Mouse (Mus musculus) MEL (cell line): ENCODE data around the gene Gm826. TPM values are rescaled to one million over a fixed set of nuclear protein-coding genes. Genes with fewer than 3 reads are reported as not detected.

Experiments
- DNase-seq: peaks from one replicate; pipeline ENCODE4 v3.0.0; 2011; ENCODE audit warnings: low read depth, low spot score
- H3K27ac ChIP-seq: 2 replicates; pipeline ENCODE4 v1.5.1; 2012; ENCODE audit warnings: low read depth, mild to moderate bottlenecking, control low read depth, low read length, moderate library complexity; ENCODE audit not compliant: control insufficient read depth
- H3K27me3 ChIP-seq, 2 experiments: fragments of 150-350 bp in 1 of 2; sonication (generic) in 1 of 2; 2 replicates each; pipeline ENCODE4 v1.6.1; 2012; ENCODE audit warnings: low read length in 2 of 2, mild to moderate bottlenecking in 2 of 2, improper control_type of control experiment in 1 of 2, moderate library complexity in 1 of 2; ENCODE audit not compliant: insufficient read depth in 2 of 2, control insufficient read depth in 1 of 2
- H3K36me3 ChIP-seq, 2 experiments: 2 replicates each; pipeline ENCODE4 v1.6.1; 2012 to 2014; ENCODE audit warnings: low read length in 2 of 2, improper control_type of control experiment in 1 of 2, inconsistent platforms in 1 of 2, mild to moderate bottlenecking in 1 of 2; ENCODE audit not compliant: insufficient read depth in 2 of 2, control insufficient read depth in 1 of 2
- H3K4me1 ChIP-seq, 2 experiments: fragments of 150-350 bp in 1 of 2; sonication (generic) in 1 of 2; 2 replicates each; pipeline ENCODE4 v1.6.1; 2012; ENCODE audit warnings: low read length in 2 of 2, improper control_type of control experiment in 1 of 2, mild to moderate bottlenecking in 1 of 2; ENCODE audit not compliant: insufficient read depth in 2 of 2, control insufficient read depth in 1 of 2
- H3K4me3 ChIP-seq, 2 experiments: fragments of 150-350 bp in 1 of 2; sonication (generic) in 1 of 2; 2 replicates each; pipeline ENCODE4 v1.5.1; 2012; ENCODE audit warnings: low read depth in 2 of 2, low read length in 2 of 2, mild to moderate bottlenecking in 2 of 2, moderate library complexity in 2 of 2, control low read depth in 1 of 2, improper control_type of control experiment in 1 of 2; ENCODE audit not compliant: control insufficient read depth in 1 of 2, insufficient read depth in 1 of 2
- H3K79me2 ChIP-seq: 2 replicates; pipeline ENCODE4 v1.6.1; 2012; ENCODE audit warnings: mild to moderate bottlenecking, low read length, moderate library complexity; ENCODE audit not compliant: control insufficient read depth, poor library complexity, insufficient read depth
- H3K9ac ChIP-seq: 2 replicates; pipeline ENCODE4 v1.6.1; 2012; ENCODE audit warnings: low read depth, mild to moderate bottlenecking, control low read depth, low read length, moderate library complexity; ENCODE audit not compliant: control insufficient read depth, poor library complexity, severe bottlenecking
- H3K9me3 ChIP-seq: fragments of 150-350 bp; sonication (generic); replicated peaks from 2 replicates; pipeline ENCODE4 v1.6.1; 2012; ENCODE audit warnings: mild to moderate bottlenecking, low read length, improper control_type of control experiment, moderate library complexity; ENCODE audit not compliant: insufficient read depth
- CTCF ChIP-seq, 3 experiments: IDR thresholded peaks in 2 of 3; conservative IDR thresholded peaks in 1 of 3; 2 replicates each; pipeline ENCODE4 v1.5.1; 2011 to 2012; ENCODE audit warnings: low read length in 3 of 3, low read depth in 2 of 3, mild to moderate bottlenecking in 2 of 3, improper control_type of control experiment in 1 of 3, inconsistent platforms in 1 of 3, mixed read lengths in 1 of 3, moderate library complexity in 1 of 3; ENCODE audit not compliant: control insufficient read depth in 1 of 3, insufficient read depth in 1 of 3, poor library complexity in 1 of 3, severe bottlenecking in 1 of 3
- E2F4 ChIP-seq: IDR thresholded peaks from 2 replicates; pipeline ENCODE4 v1.6.1; 2011; ENCODE audit warnings: low read depth, low read length, improper control_type of control experiment, borderline replicate concordance
- ELF1 ChIP-seq: IDR thresholded peaks from 2 replicates; pipeline ENCODE4 v1.6.1; 2014; ENCODE audit warnings: low read depth, mild to moderate bottlenecking, inconsistent platforms, low read length, improper control_type of control experiment, moderate library complexity
- HCFC1 ChIP-seq: IDR thresholded peaks from 2 replicates; pipeline ENCODE4 v1.6.1; 2012; ENCODE audit warnings: low read depth, mild to moderate bottlenecking, inconsistent platforms, low read length, improper control_type of control experiment, moderate library complexity
- JUND ChIP-seq: IDR thresholded peaks from 2 replicates; pipeline ENCODE4 v1.6.1; 2011; ENCODE audit warnings: low read depth, mild to moderate bottlenecking, improper control_type of control experiment, low read length
- MAZ ChIP-seq: IDR thresholded peaks from 2 replicates; pipeline ENCODE4 v1.6.1; 2012; ENCODE audit warnings: low read depth, mild to moderate bottlenecking, inconsistent platforms, low read length, improper control_type of control experiment
- MYC ChIP-seq: IDR thresholded peaks from 2 replicates; pipeline ENCODE4 v1.6.1; 2011; ENCODE audit warnings: low read depth, mild to moderate bottlenecking, low read length, improper control_type of control experiment, moderate library complexity
- NRF1 ChIP-seq: IDR thresholded peaks from 2 replicates; pipeline ENCODE4 v1.6.1; 2014; ENCODE audit warnings: low read depth, mild to moderate bottlenecking, inconsistent platforms, low read length, improper control_type of control experiment, moderate library complexity; ENCODE audit not compliant: poor library complexity, insufficient read depth, severe bottlenecking
- RAD21 ChIP-seq: IDR thresholded peaks from 2 replicates; pipeline ENCODE4 v1.6.1; 2011; ENCODE audit warnings: mild to moderate bottlenecking, low read depth, low read length, improper control_type of control experiment
- UBTF ChIP-seq: IDR thresholded peaks from 2 replicates; pipeline ENCODE4 v1.6.1; 2012; ENCODE audit warnings: low read depth, mild to moderate bottlenecking, inconsistent platforms, low read length, improper control_type of control experiment, moderate library complexity, borderline replicate concordance; ENCODE audit not compliant: insufficient read depth
- USF1 ChIP-seq: IDR thresholded peaks from 2 replicates; pipeline ENCODE4 v1.6.1; 2014; ENCODE audit warnings: low read depth, mild to moderate bottlenecking, inconsistent platforms, low read length, improper control_type of control experiment, moderate library complexity
- ZC3H11A ChIP-seq: IDR thresholded peaks from 2 replicates; pipeline ENCODE4 v1.6.1; 2012; ENCODE audit warnings: low read depth, mild to moderate bottlenecking, inconsistent platforms, low read length, improper control_type of control experiment
- polyA plus RNA-seq, 2 experiments: library from polyadenylated mRNA; stranded (reverse) in 1 of 2; unstranded in 1 of 2; fragments of >175 nt in 1 of 2; fragments of >200 nt in 1 of 2; gene quantifications; 2 replicates each; pipeline versions ENCODE4 v1.2.1 to v1.2.4; 2012; ENCODE audit warnings: low replicate concordance in 2 of 2, low read depth in 1 of 2; ENCODE audit not compliant: insufficient read length in 2 of 2, insufficient read depth in 1 of 2, missing spikeins in 1 of 2
- total RNA-seq: library from RNA; depleted of rRNA; stranded (reverse); fragments of 300-350 nt; gene quantifications from 2 replicates; pipeline ENCODE4 v1.2.3, GENCODE M21; 2012; rRNA removed

Gene Gm826
- total RNA-seq: not detected in 2 replicates
- not detected for polyA plus RNA-seq

GRCm38 (mm10) chr2:160334111-160334661, at the start of gene Gm826:
Gene Gm826 (minus strand): TSS chr2:160334162.
- H3K79me2 ChIP-seq: no peaks in the 10 kb centered on the region
- DNase-seq: no peak
- no peak for TF ChIP-seq USF1
- no peak for TF ChIP-seq UBTF
- TF ChIP-seq, all 39 proteins: peak for 0
- H3K27me3 ChIP-seq: no peaks in the 10 kb centered on the region
- no peak within 1 kb of the TSS for H3K9ac ChIP-seq
- H3K27ac ChIP-seq: no peak within 1 kb of the TSS
- no peaks in the 10 kb centered on the region for H3K9me3 ChIP-seq
- no peaks in the 10 kb centered on the region for H3K36me3 ChIP-seq
- H3K4me3 ChIP-seq: no peak within 1 kb of the TSS
- H3K4me1 ChIP-seq: no peaks in the 10 kb centered on the region

GRCm38 (mm10) chr2:160383418-160383817, 49.5 kb upstream of the Gm826 start:
- no peak for TF ChIP-seq NRF1
- no peak for TF ChIP-seq UBTF
- TF ChIP-seq MAZ: no peak
- no peak for TF ChIP-seq ZC3H11A
- TF ChIP-seq ELF1: no peak
- no peak for TF ChIP-seq HCFC1
- no peak for TF ChIP-seq JUND
- no peak for TF ChIP-seq MYC
- H3K36me3 ChIP-seq: no peaks in the 10 kb centered on the region
- no peak overlapping the region for H3K9ac ChIP-seq
- no peaks in the 10 kb centered on the region for H3K4me1 ChIP-seq
- no peaks in the 10 kb centered on the region for H3K79me2 ChIP-seq
- no peak for DNase-seq
- no peaks in the 10 kb centered on the region for H3K27me3 ChIP-seq
- no peaks in the 10 kb centered on the region for H3K9me3 ChIP-seq
- no peak overlapping the region for H3K4me3 ChIP-seq
- H3K27ac ChIP-seq: no peak overlapping the region

- TF ChIP-seq CTCF (IDR thresholded peaks at IDR 0.05 in 2 of 3, conservative IDR thresholded peaks at IDR 0.05 in 1 of 3; ENCODE audit: control insufficient read depth in 1 of 3, insufficient read depth in 1 of 3, low read depth in 2 of 3, low read length in 3 of 3, poor library complexity in 1 of 3, severe bottlenecking in 1 of 3) (peak; percentile 46 to 70 (median 57)), RAD21 (peak; percentile 24), E2F4 (no peak)
- no peaks in the 10 kb centered on the region for H3K9me3 ChIP-seq
- H3K4me3 ChIP-seq: no peak overlapping the region
- H3K9ac ChIP-seq: no peak overlapping the region
- H3K79me2 ChIP-seq: no peaks in the 10 kb centered on the region
- H3K36me3 ChIP-seq: no peaks in the 10 kb centered on the region
- no peaks in the 10 kb centered on the region for H3K4me1 ChIP-seq
- H3K27me3 ChIP-seq: no peaks in the 10 kb centered on the region
- no peak overlapping the region for H3K27ac ChIP-seq
- DNase-seq: peak; percentile 11
Observed at GRCm38 (mm10) chr2:160378271-160378670, 44.3 kb upstream of the Gm826 start.
